Mouse (Mus musculus) ES-Bruce4 (cell line): Measurements from ENCODE around the gene Atp1a1.

Experiments
- CTCF ChIP-seq: IDR thresholded peaks from one replicate; pipeline ENCODE4 v1.8.1; 2011; ENCODE audit warnings: low read depth, low read length
- EP300 ChIP-seq: IDR thresholded peaks from 2 replicates; pipeline ENCODE4 v1.6.1; 2011; ENCODE audit warnings: low read depth, low read length; ENCODE audit not compliant: insufficient read depth
- POLR2A ChIP-seq: IDR thresholded peaks from one replicate; pipeline ENCODE4 v1.8.1; 2011; ENCODE audit warnings: low read length; ENCODE audit not compliant: insufficient read depth

DNA sequence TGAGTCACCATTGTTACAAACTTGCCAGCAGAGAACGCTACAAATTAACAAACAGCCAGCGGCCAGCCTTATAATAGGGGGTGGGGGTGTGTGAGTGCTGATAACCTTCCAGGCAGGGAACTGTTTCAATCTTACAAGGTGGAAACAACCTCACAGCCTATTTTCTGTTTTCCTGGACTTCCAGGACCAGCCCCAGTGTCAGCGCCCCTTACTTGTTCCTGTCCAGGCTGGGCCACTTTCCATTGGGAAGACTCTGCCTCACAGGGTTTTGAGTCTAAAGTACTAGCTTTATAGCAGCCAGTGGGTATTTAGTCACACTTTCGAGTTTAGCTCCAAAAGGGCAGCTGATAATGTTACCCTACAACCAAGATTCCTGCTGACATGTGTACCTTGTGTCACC is 2.8 kb downstream of the Atp1a1 start:
- TF ChIP-seq EP300 (0 out of 2 replicates have a peak, but pooled peaks have one; percentile 27), CTCF (no peak), POLR2A (no peak)
